Mouse (Mus musculus) left cerebral cortex, adult 8-10 months (tissue): ENCODE measurements around the gene Hibch. TPM values are rescaled to one million over a fixed set of nuclear protein-coding genes. Genes with fewer than 3 reads are reported as not detected.
"Not testable (repeated sequence)": the region's sequence is repeated elsewhere in the genome, so short reads cannot be mapped to it uniquely, and the experiment has no call there.

ENCODE experiments used
- DNase-seq, 2 experiments: peaks; one replicate each; pipeline ENCODE4 v3.0.0; 2022; ENCODE audit warnings: low spot score in 2 of 2
- total RNA-seq, 4 experiments: library from RNA; stranded (reverse); gene quantifications; 2 replicates each; pipeline ENCODE4 v1.2.4; 2022

Hibch gene
- 10 to 100 TPM; 17.4 to 20.5 (median 18.5) TPM for total RNA-seq

DNA sequence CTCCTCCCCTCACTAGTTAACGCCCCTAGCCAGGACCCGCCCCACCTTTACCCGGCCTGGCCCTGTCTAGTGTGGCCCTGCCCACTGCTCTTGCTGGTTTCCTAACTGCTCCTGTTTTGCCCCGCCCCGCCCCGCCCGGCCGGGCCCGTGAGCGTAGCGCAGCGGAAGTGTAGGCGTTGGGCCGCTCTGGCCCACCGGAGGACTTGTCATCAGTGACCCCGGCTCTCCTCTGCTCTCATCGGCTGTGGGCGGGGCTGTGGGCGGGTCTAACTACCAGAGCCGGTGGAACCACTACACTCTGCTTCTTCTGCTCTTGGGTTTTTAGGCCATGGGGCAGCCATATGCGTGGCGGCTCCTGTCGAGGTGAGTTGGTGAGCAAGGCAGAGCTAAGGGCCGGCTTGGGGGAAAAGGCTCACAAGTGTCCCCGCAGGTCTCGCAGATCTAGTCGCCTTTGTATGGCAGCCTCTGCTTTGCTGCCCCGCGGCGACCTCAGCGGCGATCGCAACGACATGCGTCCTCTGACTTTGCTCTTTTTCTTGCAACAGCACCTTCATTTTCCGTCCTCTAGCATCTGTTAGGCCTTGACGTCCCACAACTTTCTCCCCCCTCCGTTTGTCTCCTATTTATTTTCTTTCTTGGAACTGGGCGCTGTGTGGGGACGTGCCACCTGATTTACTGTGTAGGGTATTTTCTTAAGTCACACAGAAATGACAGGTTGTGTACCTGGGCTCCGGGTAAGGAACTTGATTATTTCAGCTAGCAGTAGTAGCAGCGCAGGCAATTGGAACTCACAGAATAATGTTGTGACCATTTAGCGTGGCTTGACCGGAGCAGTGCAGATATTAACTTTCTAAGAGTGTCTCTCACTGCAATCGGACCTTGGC lies at the start of gene Hibch:
TSS of gene Hibch (plus strand) at position 148 of the 884 bp plus-strand sequence.
- peak; percentile 93 to 99 for DNase-seq

- DNase-seq: no peak
These were observed 48.8 kb upstream of the Hibch start for GRCm38 (mm10) chr1:52795927-52796326.

DNA sequence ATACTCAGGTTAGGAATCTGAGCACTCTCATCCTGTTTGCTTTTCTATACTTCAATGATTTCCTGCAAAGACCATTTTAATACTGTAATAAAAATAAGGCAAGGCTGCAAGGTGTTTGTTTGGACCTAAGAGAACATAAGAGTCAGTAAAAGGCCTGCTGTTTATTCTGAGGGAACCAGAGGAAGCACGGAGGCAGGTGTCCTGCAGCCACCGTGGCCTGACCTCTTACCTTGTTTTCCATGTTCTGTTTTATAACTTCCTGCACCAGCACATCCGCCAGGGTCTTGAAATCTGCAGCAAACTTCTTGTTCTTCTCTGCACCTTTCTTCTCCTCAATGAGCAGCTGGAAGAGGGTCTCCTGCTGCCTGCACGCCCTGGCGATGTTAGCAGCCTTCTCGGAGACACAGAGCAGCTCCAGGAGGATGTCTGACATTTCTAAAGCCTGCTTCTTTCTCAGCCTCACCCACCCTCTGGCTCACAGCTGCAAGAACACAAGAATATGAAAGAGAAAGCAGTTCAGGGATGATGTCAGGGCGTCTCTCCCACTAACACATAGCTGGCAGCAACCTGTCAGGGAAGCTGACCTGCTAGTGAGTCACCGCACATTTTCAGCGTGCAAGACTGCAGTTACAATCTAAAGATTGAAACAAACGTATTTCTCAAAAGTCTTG lies 45.5 kb upstream of the Hibch start:
- DNase-seq: peak; percentile 43 to 75

DNA sequence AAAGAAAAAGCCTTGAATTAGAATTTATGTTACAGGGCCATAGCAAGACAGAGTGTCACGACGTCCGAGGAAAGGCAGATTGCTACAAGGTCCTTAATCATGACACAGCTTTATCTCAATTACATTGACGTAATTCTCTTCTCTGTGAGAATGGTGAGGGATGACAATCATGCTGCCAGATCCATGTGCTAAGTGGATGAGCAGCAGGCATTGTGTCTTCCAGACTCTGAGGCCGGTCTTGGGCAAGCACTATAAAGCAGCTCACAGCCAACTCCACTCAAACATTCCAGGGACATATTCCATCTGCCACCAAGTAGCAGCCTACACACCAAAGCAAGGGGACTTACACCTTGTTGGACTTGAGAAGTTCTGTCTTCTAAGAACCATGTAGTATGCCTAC lies 45.0 kb upstream of the Hibch start:
- DNase-seq: no peak

- DNase-seq: peak in 1 of 2 experiments; percentile 45
These were observed 44.4 kb upstream of the Hibch start for GRCm38 (mm10) chr1:52800340-52800740.

DNA sequence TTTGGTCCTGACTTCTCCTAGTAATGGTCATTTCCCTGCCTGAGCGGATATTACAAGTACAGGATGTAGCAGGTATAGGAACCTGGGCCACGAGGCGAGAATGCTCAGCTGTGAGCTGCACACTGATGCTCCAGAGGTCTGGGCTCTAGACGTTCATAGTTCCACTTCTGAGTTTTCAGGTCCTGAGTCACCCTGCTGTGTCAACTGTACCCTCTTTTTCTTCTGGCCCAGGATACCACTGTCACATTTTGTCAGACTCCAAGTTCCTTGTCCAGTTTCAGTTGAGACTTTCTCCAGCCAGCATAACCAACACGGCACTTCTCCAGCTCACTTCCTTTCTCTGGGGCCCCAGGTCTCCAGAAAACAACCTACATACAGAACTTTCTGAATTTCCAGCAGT lies 43.1 kb upstream of the Hibch start:
- DNase-seq: no peak

- no peak for DNase-seq
These were observed 42.2 kb upstream of the Hibch start for GRCm38 (mm10) chr1:52802406-52802975.

DNA sequence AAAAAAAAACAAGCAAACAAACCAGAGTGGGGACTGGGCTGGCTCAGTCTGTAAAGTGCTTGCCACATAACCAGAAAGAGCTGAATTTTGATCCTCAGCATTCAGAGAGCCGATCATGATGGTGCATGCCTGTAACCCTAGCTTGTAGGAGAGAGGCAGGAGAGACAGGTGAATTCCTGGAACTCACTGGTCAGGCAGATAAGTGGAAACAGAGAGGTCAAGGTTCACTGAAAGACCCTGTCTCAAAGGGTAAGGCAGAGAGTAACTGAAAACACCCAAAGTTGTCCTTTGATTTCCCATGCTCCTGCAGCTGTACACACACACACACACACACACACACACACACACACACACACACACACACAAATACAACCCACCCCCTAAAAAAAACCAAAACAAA lies 39.7 kb upstream of the Hibch start:
- DNase-seq: no peak

GRCm38 (mm10) chr1:52808456-52808855 lies 36.3 kb upstream of the Hibch start:
- DNase-seq: no peak

DNA sequence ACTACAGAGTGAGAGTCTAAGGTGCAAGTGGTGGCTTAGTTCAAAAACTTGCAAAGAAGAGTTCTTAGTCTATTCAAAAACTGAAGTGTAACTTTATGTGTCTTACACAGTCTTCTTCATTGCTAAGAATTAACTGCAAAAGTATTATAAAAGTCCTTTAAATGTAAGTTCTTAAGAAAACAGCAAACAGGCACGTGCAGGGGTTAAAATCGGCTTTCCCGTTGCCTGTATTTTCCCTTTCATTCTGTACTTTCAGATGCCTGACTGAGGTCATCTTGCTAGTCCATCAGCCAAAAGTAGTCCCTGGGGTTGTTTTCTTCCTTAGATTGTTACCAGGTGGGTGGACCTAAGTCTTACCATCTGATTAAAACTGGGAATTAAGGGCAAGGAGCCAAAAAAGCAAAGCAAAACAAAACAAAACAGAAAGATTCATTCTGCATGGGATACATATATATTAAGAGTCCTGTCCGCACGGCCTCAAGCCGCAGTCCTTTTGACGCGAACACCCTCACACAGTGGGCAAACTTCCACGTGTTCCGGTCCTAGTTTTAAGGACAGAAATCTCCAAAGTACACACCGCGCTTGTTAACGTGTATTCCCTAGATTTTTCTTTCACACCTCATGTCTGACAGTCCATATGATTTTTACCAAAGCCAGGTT lies 28.4 kb upstream of the Hibch start:
- DNase-seq: no peak

GRCm38 (mm10) chr1:52816910-52817812 lies 27.6 kb upstream of the Hibch start, which contains the start of gene Inpp1:
Gene Inpp1, minus strand, starts transcription at chr1:52817688.
- peak; percentile 54 to 62 for DNase-seq

- DNase-seq: no peak
These were observed 26.9 kb upstream of the Hibch start for GRCm38 (mm10) chr1:52817813-52818147.

DNA sequence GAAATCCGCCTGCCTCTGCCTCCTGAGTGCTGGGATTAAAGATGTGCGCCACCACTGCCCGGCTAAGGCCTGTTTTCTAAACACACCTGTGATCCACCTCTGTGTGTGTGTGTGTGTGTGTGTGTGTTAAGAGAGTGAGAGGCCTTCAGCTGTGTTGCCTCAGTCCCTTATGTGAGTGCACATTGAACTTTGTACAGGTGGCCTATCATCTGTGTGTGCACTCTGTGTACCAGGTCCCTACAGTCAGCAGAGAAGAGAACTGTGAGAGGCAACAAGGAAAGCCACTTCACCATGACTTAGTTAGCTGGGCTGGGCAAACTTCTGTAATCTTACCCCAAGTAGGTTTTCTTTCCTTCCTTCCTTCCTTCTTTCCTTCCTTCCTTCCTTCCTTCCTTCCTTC lies 5.6 kb upstream of the Hibch start:
- no peak for DNase-seq

DNA sequence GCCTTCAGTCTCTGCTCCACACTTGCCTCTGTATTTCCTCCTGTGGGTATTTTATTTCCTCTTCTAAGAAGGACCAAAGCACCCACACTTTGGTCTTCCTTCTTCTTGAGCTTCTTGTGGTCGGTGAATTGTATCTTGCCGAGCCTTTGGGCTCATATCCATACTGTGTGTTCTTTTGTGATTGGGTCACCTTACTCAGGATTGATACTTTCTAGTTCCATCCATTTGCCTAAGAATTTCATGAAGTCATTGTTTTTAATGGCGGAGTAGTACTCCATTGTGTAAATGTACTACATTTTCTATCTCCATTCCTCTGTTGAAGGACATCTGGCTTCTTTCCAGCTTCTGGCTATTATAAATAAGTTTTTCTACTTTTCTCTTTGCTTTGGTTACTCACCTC lies 375 bp upstream of the Hibch start:
- DNase-seq: no peak

DNA sequence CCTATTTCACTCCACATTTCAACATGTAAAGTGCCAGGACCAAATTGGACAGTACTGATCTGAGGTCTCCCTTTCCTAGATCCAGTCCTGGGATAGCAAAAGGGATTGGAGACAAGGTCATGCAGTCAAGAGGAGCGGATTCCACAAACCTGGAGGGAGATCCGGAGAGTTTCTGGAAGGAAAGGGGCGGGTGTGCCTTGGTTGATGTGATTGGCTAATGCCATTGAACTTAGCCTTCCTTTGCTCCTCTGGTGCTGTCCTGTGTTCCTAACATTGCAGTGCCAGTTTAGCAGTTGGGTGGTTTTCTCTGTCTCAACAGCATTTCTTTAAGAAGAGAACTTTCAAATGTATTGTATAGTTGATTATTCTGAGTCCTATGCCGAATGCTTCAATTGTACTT lies 1.8 kb downstream of the Hibch start:
- DNase-seq: no peak

DNA sequence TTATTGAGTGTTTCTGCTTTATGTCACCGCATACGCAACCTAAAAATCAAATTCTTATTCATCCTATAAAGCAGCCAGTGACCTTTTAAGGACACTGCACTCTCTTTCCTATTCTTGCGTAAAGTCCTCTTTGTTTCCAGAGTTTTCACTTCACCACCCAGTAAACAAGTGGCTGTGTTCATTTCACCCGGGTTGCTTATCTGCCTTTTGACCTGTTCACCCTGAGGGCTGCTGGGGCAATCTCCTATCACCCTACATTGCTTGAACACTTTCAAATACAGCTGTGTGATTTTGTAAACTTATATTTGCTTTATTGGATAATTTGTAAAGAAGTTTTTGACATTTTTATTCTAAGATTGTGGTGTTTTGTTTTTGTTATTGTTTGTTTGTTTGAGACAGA lies 4.7 kb downstream of the Hibch start:
- DNase-seq: no peak

- not testable (repeated sequence) for DNase-seq
These were observed 9.3 kb downstream of the Hibch start for GRCm38 (mm10) chr1:52854029-52854428.

DNA sequence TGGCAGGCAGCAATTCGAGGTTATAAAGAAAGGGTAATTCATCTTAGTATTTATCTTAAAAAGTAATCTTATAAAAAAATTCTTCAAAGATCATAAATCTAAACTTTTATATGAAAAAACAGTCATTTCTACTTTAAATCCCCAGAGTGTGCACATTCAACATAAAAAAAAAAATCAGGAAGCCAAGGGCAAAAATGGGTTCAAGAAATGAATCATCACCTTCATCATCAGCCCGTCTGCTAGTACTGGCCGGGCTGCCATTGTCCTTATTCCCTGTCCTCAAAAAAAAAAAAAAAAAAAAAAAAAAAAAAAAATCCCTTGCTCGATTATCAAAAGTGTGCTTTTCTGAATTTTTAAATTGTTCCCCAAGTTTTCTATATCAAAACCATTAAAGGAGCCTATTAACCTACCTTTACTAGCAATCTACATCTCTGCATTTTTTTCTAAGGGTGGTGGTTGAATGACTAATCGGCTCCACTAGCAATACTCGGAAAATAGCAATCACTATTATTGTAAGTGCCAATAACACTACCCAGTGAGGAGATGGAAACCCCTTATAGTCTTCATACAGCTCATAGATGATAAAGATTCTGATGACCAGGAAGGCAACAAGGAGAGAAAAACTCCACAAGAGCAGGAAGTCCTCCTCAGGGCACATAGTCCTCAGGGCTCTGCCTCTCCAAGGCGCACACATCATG lies 11.3 kb downstream of the Hibch start:
- DNase-seq: no peak

DNA sequence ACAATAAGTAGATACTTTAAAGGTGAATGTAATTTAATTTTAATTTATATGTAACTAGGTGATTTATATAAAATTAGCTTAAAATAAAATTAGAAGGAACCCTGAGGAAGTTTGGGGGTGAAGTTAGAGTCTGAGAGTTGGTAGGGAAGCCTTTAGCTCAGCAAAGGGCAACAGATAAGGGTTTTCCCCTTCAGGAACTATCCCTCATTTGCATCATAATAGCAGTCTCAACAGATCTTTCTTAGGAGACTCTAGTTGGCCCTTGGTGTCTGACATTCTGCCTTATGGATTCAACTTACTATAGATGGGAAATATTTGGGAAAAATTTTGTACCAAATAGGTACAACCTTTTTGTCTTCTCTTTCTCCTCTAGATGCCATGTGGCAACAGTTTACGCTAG lies 19.5 kb downstream of the Hibch start:
- no peak for DNase-seq

- DNase-seq: no peak
These were observed 21.3 kb downstream of the Hibch start for GRCm38 (mm10) chr1:52866007-52866406.
